24 mouse cellular contexts compared by ENCODE assay signal in genomic region chr3:32371957-32372356, GRCm38 (mm10). TPM values are rescaled to one million over a fixed set of nuclear protein-coding genes. Genes with fewer than 3 reads are reported as not detected.
DNase-seq lines count a peak whose midpoint lies in the region; ATAC-seq lines count a peak whose summit lies in the region.
"Had no signal": no experiment of that assay in that cellular context is flagged by ENCODE, and none has a peak within 500 bp of the region (broad histone marks: within the 10 kb centered on the region; RNA-seq: fewer than 3 reads in every experiment).

No protein-coding gene starts in this region.

- peak; percentile 6 for DNase-seq in embryonic facial prominence, embryonic 14.5 days (ENCODE audit: low spot score)
- DNase-seq in embryonic facial prominence, embryonic 10.5 days (ENCODE audit: low spot score) = no peak
- no peak for DNase-seq in neural tube, embryonic 10.5 days (ENCODE audit: extremely low spot score, low spot score)
- no peak for DNase-seq in ovary, postnatal 10 days (ENCODE audit: low spot score)
- DNase-seq: adrenal gland, adult 8-10 months; adrenal gland, postnatal 14 days; adrenal gland, postnatal 36 days; B cell, adult 2 months; cerebellum, adult 11-12 months; cerebellum, adult 2 months; cerebellum, adult 9-10 months; cerebellum, postnatal 10 days; cerebellum, postnatal 25 days; forebrain, postnatal 0 days had no signal

- H3K27ac ChIP-seq in embryonic facial prominence, embryonic 14.5 days (replicated peaks; ENCODE audit: low read depth, low read length) = no peak overlapping the region
- H3K27ac ChIP-seq in embryonic facial prominence, embryonic 10.5 days (replicated peaks) = no peak overlapping the region
- peak overlapping the region; percentile 42; the same call in 1 of the 2 replicates for H3K27ac ChIP-seq in stomach, embryonic 16.5 days (ENCODE audit: low read length)
- H3K27ac ChIP-seq: embryonic facial prominence, embryonic 13.5 days; forebrain, embryonic 13.5 days; forebrain, embryonic 15.5 days had no signal

- H3K27me3 ChIP-seq in embryonic facial prominence, embryonic 14.5 days (replicated peaks; ENCODE audit: control insufficient read depth, insufficient read depth, low read length) = no peaks in the 10 kb centered on the region
- H3K27me3 ChIP-seq in embryonic facial prominence, embryonic 10.5 days (replicated peaks; ENCODE audit: low read depth, poor library complexity, severe bottlenecking) = peaks cover 2% of the 10 kb centered on the region
- no peaks in the 10 kb centered on the region for H3K27me3 ChIP-seq in stomach, embryonic 16.5 days (ENCODE audit: control insufficient read depth, insufficient read depth, low read length)
- H3K27me3 ChIP-seq: CH12.LX; embryonic facial prominence, embryonic 13.5 days; forebrain, embryonic 13.5 days; forebrain, embryonic 15.5 days; Patski had no signal

- no peak overlapping the region for H3K4me3 ChIP-seq in embryonic facial prominence, embryonic 14.5 days (ENCODE audit: low read depth, low read length)
- H3K4me3 ChIP-seq in embryonic facial prominence, embryonic 10.5 days = no peak overlapping the region
- H3K4me3 ChIP-seq in stomach, embryonic 16.5 days (replicated peaks; ENCODE audit: low read length) = no peak overlapping the region
- H3K4me3 ChIP-seq: embryonic facial prominence, embryonic 13.5 days; forebrain, embryonic 13.5 days; forebrain, embryonic 15.5 days had no signal

- no peak overlapping the region for H3K9ac ChIP-seq in embryonic facial prominence, embryonic 14.5 days (ENCODE audit: low read depth, low read length)
- H3K9ac ChIP-seq in stomach, embryonic 16.5 days (ENCODE audit: low read length) = no peak overlapping the region
- H3K9ac ChIP-seq: embryonic facial prominence, embryonic 13.5 days; forebrain, embryonic 13.5 days; forebrain, embryonic 15.5 days; forebrain, postnatal 0 days had no signal

- H3K9me3 ChIP-seq in embryonic facial prominence, embryonic 14.5 days (ENCODE audit: control insufficient read depth, low read length) = no peaks in the 10 kb centered on the region
- H3K9me3 ChIP-seq in embryonic facial prominence, embryonic 10.5 days = no peaks in the 10 kb centered on the region
- H3K9me3 ChIP-seq in stomach, embryonic 16.5 days (replicated peaks; ENCODE audit: control insufficient read depth, low read length) = no peaks in the 10 kb centered on the region
- H3K9me3 ChIP-seq: embryonic facial prominence, embryonic 13.5 days; forebrain, embryonic 13.5 days; forebrain, embryonic 15.5 days; G1E had no signal

- ATAC-seq in embryonic facial prominence, embryonic 14.5 days (ENCODE audit: low read depth) = no peak
- ATAC-seq in megakaryocyte-erythroid progenitor cell, adult 5-6 weeks (replicated peaks; ENCODE audit: low FRiP score, low TSS enrichment, poor library complexity, severe bottlenecking) = peak; percentile 39
- peak; percentile 61; the same call in 1 of the 2 replicates for ATAC-seq in stomach, embryonic 16.5 days (ENCODE audit: insufficient read depth, low FRiP score)
- ATAC-seq: activated CD4-positive, CD25-positive, alpha-beta regulatory T cell, adult 4 months; CD4-positive, CD25-positive, alpha-beta regulatory T cell, adult 4 months; forebrain, embryonic 13.5 days; forebrain, embryonic 15.5 days; forebrain, postnatal 0 days; Patski had no signal

- H3K4me2 ChIP-seq in embryonic facial prominence, embryonic 14.5 days (ENCODE audit: low read depth, low read length) = no peak overlapping the region
- no peak overlapping the region for H3K4me2 ChIP-seq in stomach, embryonic 16.5 days (ENCODE audit: low read depth, low read length)
- H3K4me2 ChIP-seq: embryonic facial prominence, embryonic 13.5 days; forebrain, embryonic 13.5 days; forebrain, embryonic 15.5 days had no signal

- H3K36me3 ChIP-seq in embryonic facial prominence, embryonic 14.5 days (ENCODE audit: control insufficient read depth, insufficient read depth, low read length) = no peaks in the 10 kb centered on the region
- H3K36me3 ChIP-seq in embryonic facial prominence, embryonic 10.5 days (replicated peaks) = no peaks in the 10 kb centered on the region
- H3K36me3 ChIP-seq in stomach, embryonic 16.5 days (ENCODE audit: control insufficient read depth, insufficient read depth, low read length) = no peaks in the 10 kb centered on the region
- H3K36me3 ChIP-seq: embryonic facial prominence, embryonic 13.5 days; forebrain, embryonic 15.5 days; G1E had no signal

- H3K4me1 ChIP-seq in embryonic facial prominence, embryonic 14.5 days (ENCODE audit: control insufficient read depth, insufficient read depth, low read length) = no peaks in the 10 kb centered on the region
- H3K4me1 ChIP-seq in embryonic facial prominence, embryonic 10.5 days = 0 out of 2 replicates have a peak, but pooled peaks cover 4% of the 10 kb centered on the region
- H3K4me1 ChIP-seq in stomach, embryonic 16.5 days (ENCODE audit: control insufficient read depth, insufficient read depth, low read length) = no peaks in the 10 kb centered on the region
- H3K4me1 ChIP-seq: forebrain, embryonic 13.5 days; forebrain, embryonic 15.5 days had no signal

- 71% methylated on average over 7 of the region's 7 CpGs for WGBS in embryonic facial prominence, embryonic 14.5 days
- WGBS in embryonic facial prominence, embryonic 10.5 days = 82% methylated on average over 7 of the region's 7 CpGs
- 63% methylated on average over 7 of the region's 7 CpGs for WGBS in stomach, embryonic 16.5 days

RNA-seq across cellular contexts. Expression of gene Zmat3, which starts 6.1 kb away (rescaled TPM):
- polyA plus RNA-seq in embryonic facial prominence, embryonic 14.5 days (2014; fragmentation: Nextera tagmentation; extraction: Ambion mirVana) = 6.2 and 7.1 TPM in 2 replicates
- polyA plus RNA-seq in embryonic facial prominence, embryonic 10.5 days (2016; fragmentation: Nextera tagmentation; extraction: Ambion mirVana) = 5.2 and 6.1 TPM in 2 replicates
- 7.7 and 14.9 TPM in 2 replicates for total RNA-seq in megakaryocyte-erythroid progenitor cell, adult 5-6 weeks (2014; fragmentation: Nextera tagmentation)
- total RNA-seq in megakaryocyte-erythroid progenitor cell, adult 5-6 weeks (2017) = 2.0 and 3.0 TPM in 2 replicates
- 5.7 and 6.4 TPM in 2 replicates for polyA plus RNA-seq in stomach, embryonic 16.5 days (2015; fragmentation: Nextera tagmentation; extraction: Ambion mirVana)

RNA-seq across cellular contexts. Expression of gene Pik3ca, which starts 25.5 kb away (rescaled TPM):
- polyA plus RNA-seq in embryonic facial prominence, embryonic 14.5 days (2014; fragmentation: Nextera tagmentation; extraction: Ambion mirVana) = 13.8 and 15.5 TPM in 2 replicates
- 6.9 and 8.2 TPM in 2 replicates for polyA plus RNA-seq in embryonic facial prominence, embryonic 10.5 days (2016; fragmentation: Nextera tagmentation; extraction: Ambion mirVana)
- 15.5 and 20.1 TPM in 2 replicates for total RNA-seq in megakaryocyte-erythroid progenitor cell, adult 5-6 weeks (2014; fragmentation: Nextera tagmentation)
- 26.6 and 28.1 TPM in 2 replicates for total RNA-seq in megakaryocyte-erythroid progenitor cell, adult 5-6 weeks (2017)
- 7.3 and 8.2 TPM in 2 replicates for polyA plus RNA-seq in stomach, embryonic 16.5 days (2015; fragmentation: Nextera tagmentation; extraction: Ambion mirVana)
